ENCODE assay signal across 8 mouse cellular contexts in genomic region chr19:8722559-8722906, GRCm38 (mm10). TPM values are rescaled to one million over a fixed set of nuclear protein-coding genes. Genes with fewer than 3 reads are reported as not detected.
A peak's percentile ranks its signal among the peaks of the same experiment; 100 is the strongest.
DNase-seq lines count a peak whose midpoint lies in the region; ATAC-seq and TF ChIP-seq lines count a peak whose summit lies in the region.

No protein-coding gene starts in this region.

- H3K9ac ChIP-seq in liver, adult 2 months (ENCODE audit: low read depth, low read length) = peak overlapping the region; percentile 89
- H3K9ac ChIP-seq in embryonic facial prominence, embryonic 14.5 days (ENCODE audit: low read depth, low read length) = peak overlapping the region; percentile 94
- H3K9ac ChIP-seq in intestine, embryonic 15.5 days = peak overlapping the region; percentile 91

- H3K4me1 ChIP-seq in liver, adult 2 months (ENCODE audit: control insufficient read depth, insufficient read depth, low read length) = peaks cover 9% of the 10 kb centered on the region; the same call in 1 of the 2 replicates
- H3K4me1 ChIP-seq in embryonic facial prominence, embryonic 14.5 days (ENCODE audit: control insufficient read depth, insufficient read depth, low read length) = peaks cover 18% of the 10 kb centered on the region
- H3K4me1 ChIP-seq in intestine, embryonic 15.5 days (replicated peaks) = peaks cover 17% of the 10 kb centered on the region

- peak overlapping the region; percentile 90 for H3K4me3 ChIP-seq in liver, adult 2 months (ENCODE audit: insufficient read depth, low read depth, low read length)
- H3K4me3 ChIP-seq in embryonic facial prominence, embryonic 14.5 days (ENCODE audit: low read depth, low read length) = peak overlapping the region; percentile 68
- peak overlapping the region; percentile 66 for H3K4me3 ChIP-seq in intestine, embryonic 15.5 days (replicated peaks)
- H3K4me3 ChIP-seq in myocyte = peak overlapping the region; percentile 97

- no peaks in the 10 kb centered on the region for H3K9me3 ChIP-seq in embryonic facial prominence, embryonic 14.5 days (ENCODE audit: control insufficient read depth, low read length)
- no peaks in the 10 kb centered on the region for H3K9me3 ChIP-seq in intestine, embryonic 15.5 days

- no peak for TF ChIP-seq POLR2A in liver, adult 2 months (IDR thresholded peaks at IDR 0.05; ENCODE audit: extremely low read depth, insufficient read depth, low read length)
- TF ChIP-seq POLR2A in myocyte (IDR thresholded peaks at IDR 0.05; ENCODE audit: insufficient read length, low read depth) = no peak

- 0% methylated on average over 5 of the region's 5 CpGs for WGBS in liver, adult 2 months
- WGBS in embryonic facial prominence, embryonic 14.5 days = 1% methylated on average over 5 of the region's 5 CpGs
- WGBS in intestine, embryonic 15.5 days = under 1% methylated on average over 5 of the region's 5 CpGs

- no peaks in the 10 kb centered on the region for H3K27me3 ChIP-seq in liver, adult 2 months (ENCODE audit: control insufficient read depth, insufficient read depth, low read length)
- H3K27me3 ChIP-seq in embryonic facial prominence, embryonic 14.5 days (replicated peaks; ENCODE audit: control insufficient read depth, insufficient read depth, low read length) = no peaks in the 10 kb centered on the region
- H3K27me3 ChIP-seq in intestine, embryonic 15.5 days (replicated peaks) = no peaks in the 10 kb centered on the region
- H3K27me3 ChIP-seq in myocyte (ENCODE audit: control insufficient read depth, insufficient read depth, insufficient read length) = no peaks in the 10 kb centered on the region

- peaks cover 31% of the 10 kb centered on the region for H3K36me3 ChIP-seq in liver, adult 2 months (ENCODE audit: control insufficient read depth, insufficient read depth, low read length)
- peaks cover 29% of the 10 kb centered on the region for H3K36me3 ChIP-seq in embryonic facial prominence, embryonic 14.5 days (ENCODE audit: control insufficient read depth, insufficient read depth, low read length)
- peaks cover 16% of the 10 kb centered on the region for H3K36me3 ChIP-seq in intestine, embryonic 15.5 days
- H3K36me3 ChIP-seq in myocyte (ENCODE audit: control insufficient read depth, insufficient read depth) = peaks cover 35% of the 10 kb centered on the region

- no peak for ATAC-seq in embryonic facial prominence, embryonic 14.5 days (ENCODE audit: low read depth)
- ATAC-seq in intestine, embryonic 15.5 days = no peak

- DNase-seq in liver, adult 2 months (ENCODE audit: extremely low read depth, low read depth, low spot score) = no peak
- no peak for DNase-seq in liver
- DNase-seq in embryonic facial prominence, embryonic 14.5 days (ENCODE audit: low spot score) = no peak
- DNase-seq in layer of hippocampus, postnatal 14 days (ENCODE audit: low spot score in 2 of 2) = no peak
- no peak for DNase-seq in frontal cortex, postnatal 36 days (ENCODE audit: low spot score in 2 of 2)
- no peak for DNase-seq in kidney, adult 9 months

- TF ChIP-seq CTCF in liver, adult 2 months (IDR thresholded peaks at IDR 0.05; ENCODE audit: low read depth, low read length) = no peak

- peak overlapping the region; percentile 26 for H3ac ChIP-seq in myocyte (ENCODE audit: control insufficient read depth, insufficient read length)

- peak overlapping the region; percentile 86 for H3K4me2 ChIP-seq in embryonic facial prominence, embryonic 14.5 days (ENCODE audit: low read depth, low read length)
- peak overlapping the region; percentile 60 for H3K4me2 ChIP-seq in intestine, embryonic 15.5 days (replicated peaks)
- H3K4me2 ChIP-seq in myocyte (ENCODE audit: low read depth) = peak overlapping the region; percentile 67

- peak overlapping the region; percentile 76 for H3K27ac ChIP-seq in liver, adult 2 months (replicated peaks; ENCODE audit: insufficient read depth, low read depth, low read length)
- H3K27ac ChIP-seq in embryonic facial prominence, embryonic 14.5 days (replicated peaks; ENCODE audit: low read depth, low read length) = peak overlapping the region; percentile 96
- peak overlapping the region; percentile 99 for H3K27ac ChIP-seq in intestine, embryonic 15.5 days

- no peaks in the 10 kb centered on the region for H3K79me2 ChIP-seq in liver, adult 2 months (ENCODE audit: control insufficient read depth, insufficient read depth, low read length)
- H3K79me2 ChIP-seq in myocyte (ENCODE audit: control insufficient read depth, insufficient read depth) = peaks cover 61% of the 10 kb centered on the region

TF ChIP-seq in myocyte, 11 proteins besides CTCF, POLR2A, EP300 and RAD21:
- no peak for TF ChIP-seq MYOG (IDR thresholded peaks at IDR 0.05; ENCODE audit: control insufficient read depth in 1 of 3, insufficient read depth in 1 of 3, insufficient read length in 2 of 3, low read depth in 2 of 3)
- no peak for TF ChIP-seq E2F4 (IDR thresholded peaks at IDR 0.05; ENCODE audit: insufficient read depth)
- TF ChIP-seq POLR2AphosphoS2 (IDR thresholded peaks at IDR 0.05; ENCODE audit: insufficient read length, low read depth) = no peak
- no peak for TF ChIP-seq CEBPB (IDR thresholded peaks at IDR 0.05; ENCODE audit: insufficient read depth, poor library complexity, severe bottlenecking)

RNA-seq across cellular contexts. Expression of gene Slc3a2, which starts 0.6 kb away (rescaled TPM):
- 30.2 and 37.6 TPM in 2 replicates for total RNA-seq in liver, adult 2 months (2014; rRNA removed)
- 62.9 and 71.6 TPM in 2 replicates for polyA plus RNA-seq in liver, adult 2 months (2012; rRNA removed)
- 100 and 107 TPM in 2 replicates for polyA plus RNA-seq in embryonic facial prominence, embryonic 14.5 days (2014; fragmentation: Nextera tagmentation; extraction: Ambion mirVana)
- 161 and 163 TPM in 2 replicates for polyA plus RNA-seq in intestine, embryonic 15.5 days (2015; fragmentation: Nextera tagmentation; extraction: Ambion mirVana)
- 806 TPM for polyA plus RNA-seq in myocyte (2012; fragmentation: generic; extraction: Trizol)
- 100 to 1,000 TPM; 188 to 200 TPM for total RNA-seq in layer of hippocampus, postnatal 14 days (2021)

RNA-seq across cellular contexts. Expression of gene Wdr74, which starts 13.1 kb away (rescaled TPM):
- 12.5 and 16.6 TPM in 2 replicates for total RNA-seq in liver, adult 2 months (2014; rRNA removed)
- polyA plus RNA-seq in liver, adult 2 months (2012; rRNA removed) = 23.8 and 28.9 TPM in 2 replicates
- 76.6 and 80.1 TPM in 2 replicates for polyA plus RNA-seq in embryonic facial prominence, embryonic 14.5 days (2014; fragmentation: Nextera tagmentation; extraction: Ambion mirVana)
- 77.3 and 88.5 TPM in 2 replicates for polyA plus RNA-seq in intestine, embryonic 15.5 days (2015; fragmentation: Nextera tagmentation; extraction: Ambion mirVana)
- polyA plus RNA-seq in myocyte (2012; fragmentation: generic; extraction: Trizol) = 109 TPM
- total RNA-seq in layer of hippocampus, postnatal 14 days (2021) = 10 to 100 TPM; 39.9 to 47.9 TPM

RNA-seq across cellular contexts. Expression of gene 1700092M07Rik, which starts 18.0 kb away (rescaled TPM):
- 0.83 TPM in 1 of 2 replicates, not detected in the other for total RNA-seq in liver, adult 2 months (2014; rRNA removed)
- polyA plus RNA-seq in liver, adult 2 months (2012; rRNA removed) = not detected in 2 replicates
- polyA plus RNA-seq in embryonic facial prominence, embryonic 14.5 days (2014; fragmentation: Nextera tagmentation; extraction: Ambion mirVana) = 0.85 and 1.9 TPM in 2 replicates
- polyA plus RNA-seq in intestine, embryonic 15.5 days (2015; fragmentation: Nextera tagmentation; extraction: Ambion mirVana) = 1.8 TPM in 2 replicates
- polyA plus RNA-seq in myocyte (2012; fragmentation: generic; extraction: Trizol) = 0.94 TPM
- 1 to 10 TPM; 1.8 to 2.0 TPM for total RNA-seq in layer of hippocampus, postnatal 14 days (2021)

RNA-seq across cellular contexts. Expression of gene Stx5a, which starts 18.7 kb away (rescaled TPM):
- total RNA-seq in liver, adult 2 months (2014; rRNA removed) = 43.5 and 46.8 TPM in 2 replicates
- polyA plus RNA-seq in liver, adult 2 months (2012; rRNA removed) = 42.0 and 62.1 TPM in 2 replicates
- polyA plus RNA-seq in embryonic facial prominence, embryonic 14.5 days (2014; fragmentation: Nextera tagmentation; extraction: Ambion mirVana) = 140 and 142 TPM in 2 replicates
- polyA plus RNA-seq in intestine, embryonic 15.5 days (2015; fragmentation: Nextera tagmentation; extraction: Ambion mirVana) = 119 and 121 TPM in 2 replicates
- polyA plus RNA-seq in myocyte (2012; fragmentation: generic; extraction: Trizol) = 49.5 TPM
- 10 to 100 TPM; 64.5 to 71.4 TPM for total RNA-seq in layer of hippocampus, postnatal 14 days (2021)

RNA-seq across cellular contexts. Expression of gene Nxf1, which starts 34.3 kb away (rescaled TPM):
- total RNA-seq in liver, adult 2 months (2014; rRNA removed) = 16.2 and 22.3 TPM in 2 replicates
- 27.3 and 43.1 TPM in 2 replicates for polyA plus RNA-seq in liver, adult 2 months (2012; rRNA removed)
- 152 and 171 TPM in 2 replicates for polyA plus RNA-seq in embryonic facial prominence, embryonic 14.5 days (2014; fragmentation: Nextera tagmentation; extraction: Ambion mirVana)
- 143 and 146 TPM in 2 replicates for polyA plus RNA-seq in intestine, embryonic 15.5 days (2015; fragmentation: Nextera tagmentation; extraction: Ambion mirVana)
- 64.3 TPM for polyA plus RNA-seq in myocyte (2012; fragmentation: generic; extraction: Trizol)
- 10 to 100 TPM; 79.3 to 91.9 TPM for total RNA-seq in layer of hippocampus, postnatal 14 days (2021)
